Mouse (Mus musculus): ENCODE results near the gene Rybp. TPM values are rescaled to one million over a fixed set of nuclear protein-coding genes. Genes with fewer than 3 reads are reported as not detected.

Gene Rybp
- polyA plus RNA-seq, 1 experiment from 2014 or later, result 13.1 TPM

DNA sequence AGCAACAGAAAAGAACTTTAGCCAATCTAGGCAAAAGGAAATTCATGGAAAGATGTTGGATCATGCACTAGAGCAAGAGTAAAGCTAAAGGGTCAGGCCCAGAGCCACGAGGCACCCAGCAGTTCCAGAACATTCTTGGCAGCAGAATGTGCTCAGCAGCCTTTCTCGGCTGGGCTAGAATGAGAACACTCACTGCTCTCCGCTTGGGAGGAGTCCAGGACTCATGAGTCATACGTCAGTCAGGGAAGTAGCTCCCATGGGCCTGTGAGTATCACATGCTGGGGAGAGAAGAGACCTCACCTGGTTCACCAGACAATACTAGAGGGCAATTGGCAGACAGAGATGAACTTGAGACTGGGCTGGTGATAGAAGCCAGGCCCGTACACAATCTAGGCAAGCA is 39.8 kb upstream of the Rybp start:
- H3K9ac ChIP-seq (replicated peaks; ENCODE audit: low read depth, low read length), result no peak overlapping the region
- 0 out of 2 replicates have a peak, but pooled peaks cover 2% of the 10 kb centered on the region for H3K27me3 ChIP-seq (ENCODE audit: control insufficient read depth, insufficient read depth, low read length)
- ATAC-seq (ENCODE audit: low read depth), result no peak
- 64% methylated on average over 5 of the region's 5 CpGs for WGBS
- H3K4me2 ChIP-seq (ENCODE audit: low read depth, low read length), result no peak overlapping the region
- H3K4me1 ChIP-seq (ENCODE audit: control insufficient read depth, insufficient read depth, low read length), result no peaks in the 10 kb centered on the region
- H3K4me3 ChIP-seq (ENCODE audit: low read depth, low read length), result no peak overlapping the region
- no peaks in the 10 kb centered on the region for H3K36me3 ChIP-seq (ENCODE audit: control insufficient read depth, insufficient read depth, low read length)
- no peaks in the 10 kb centered on the region for H3K9me3 ChIP-seq (ENCODE audit: control insufficient read depth, low read length)
- no peak overlapping the region for H3K27ac ChIP-seq (ENCODE audit: low read depth, low read length)

DNA sequence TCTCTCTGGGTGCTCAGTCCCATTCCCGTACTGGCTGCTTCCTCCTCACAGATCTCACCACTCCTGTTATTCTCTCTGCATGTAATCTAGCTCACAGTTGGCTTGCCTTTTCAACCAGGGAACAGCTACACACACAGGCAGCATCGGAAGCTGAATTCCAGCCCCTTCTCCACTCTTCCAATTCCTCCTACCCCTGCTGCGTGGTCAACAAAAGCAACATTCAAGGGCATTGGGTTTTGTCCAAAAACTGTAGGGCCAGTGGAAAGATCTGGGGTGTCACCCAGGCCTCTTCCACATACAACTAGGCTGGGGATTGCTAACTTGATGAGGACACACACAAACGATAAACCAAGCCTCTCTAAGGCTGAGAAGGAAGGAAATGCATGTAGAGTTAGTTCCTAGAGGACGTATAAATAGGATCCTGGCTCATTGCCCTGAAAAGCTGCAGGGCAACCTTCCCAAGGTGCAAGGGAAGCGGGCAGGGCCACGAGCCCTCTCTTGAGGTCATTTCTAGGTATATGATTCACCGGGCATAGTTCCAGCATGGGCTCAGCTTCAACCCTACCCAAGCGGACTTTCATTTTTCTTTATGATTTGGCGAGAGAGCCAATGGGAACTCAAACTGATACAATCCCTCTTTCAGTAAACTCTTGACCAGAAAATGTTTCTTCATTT is 36.6 kb upstream of the Rybp start:
- Histone ChIP-seq H3K4me3 (ENCODE audit: low read depth, low read length) (no peak overlapping the region), H3K4me2 (ENCODE audit: low read depth, low read length) (no peak overlapping the region), H3K4me1 (ENCODE audit: control insufficient read depth, insufficient read depth, low read length) (no peaks in the 10 kb centered on the region), H3K9me3 (ENCODE audit: control insufficient read depth, low read length) (no peaks in the 10 kb centered on the region), H3K9ac (replicated peaks; ENCODE audit: low read depth, low read length) (no peak overlapping the region), H3K27me3 (ENCODE audit: control insufficient read depth, insufficient read depth, low read length) (no peaks in the 10 kb centered on the region), H3K36me3 (ENCODE audit: control insufficient read depth, insufficient read depth, low read length) (no peaks in the 10 kb centered on the region), H3K27ac (ENCODE audit: low read depth, low read length) (no peak overlapping the region)
- no peak for ATAC-seq (ENCODE audit: low read depth)
- WGBS, result 75% methylated on average over 10 of the region's 10 CpGs

DNA sequence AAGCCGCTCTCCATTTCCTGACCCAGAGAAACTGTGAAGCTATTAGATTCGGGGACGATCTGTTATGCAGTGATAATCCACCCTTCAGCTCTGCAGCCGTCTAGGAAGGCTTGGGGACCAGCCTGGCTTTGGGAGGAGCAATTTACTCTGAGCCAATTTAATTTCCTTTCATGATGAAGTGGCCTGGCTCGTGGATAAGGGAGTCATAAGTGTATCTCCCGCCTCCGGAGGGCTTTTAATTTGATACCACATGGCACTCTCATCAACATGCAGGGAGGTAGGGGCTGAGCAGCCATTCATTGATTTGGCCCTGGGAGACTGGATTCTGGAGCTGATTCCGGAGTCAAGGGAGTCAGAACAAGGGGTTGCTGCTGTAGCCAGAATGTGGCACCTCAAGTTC is 35.3 kb upstream of the Rybp start:
- 31% methylated on average over 8 of the region's 8 CpGs for WGBS
- Histone ChIP-seq H3K4me2 (ENCODE audit: low read depth, low read length) (no peak overlapping the region), H3K9me3 (ENCODE audit: control insufficient read depth, low read length) (no peaks in the 10 kb centered on the region), H3K4me1 (ENCODE audit: control insufficient read depth, insufficient read depth, low read length) (no peaks in the 10 kb centered on the region), H3K9ac (replicated peaks; ENCODE audit: low read depth, low read length) (no peak overlapping the region), H3K36me3 (ENCODE audit: control insufficient read depth, insufficient read depth, low read length) (no peaks in the 10 kb centered on the region), H3K27me3 (ENCODE audit: control insufficient read depth, insufficient read depth, low read length) (no peaks in the 10 kb centered on the region), H3K27ac (ENCODE audit: low read depth, low read length) (no peak overlapping the region), H3K4me3 (ENCODE audit: low read depth, low read length) (no peak overlapping the region)
- no peak for ATAC-seq (ENCODE audit: low read depth)

DNA sequence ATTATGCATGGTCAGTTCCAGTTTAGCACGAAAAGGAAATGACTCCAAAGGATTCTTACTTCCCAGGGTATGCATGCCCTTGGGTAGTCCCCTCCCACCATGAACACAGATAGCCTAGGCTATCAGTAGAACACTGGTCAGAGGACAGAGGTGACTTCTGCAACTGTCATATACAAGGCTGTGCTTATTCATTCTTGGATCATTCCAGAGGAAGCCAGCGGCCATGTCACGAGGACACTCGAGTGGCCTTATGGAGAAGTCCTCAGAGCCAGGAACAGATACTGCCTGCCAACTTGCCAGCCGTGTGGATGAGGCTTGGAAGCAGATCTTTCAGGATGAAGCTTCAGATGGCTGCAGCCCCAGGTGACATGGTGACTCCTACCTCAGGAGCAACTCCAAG is 34.9 kb upstream of the Rybp start:
- Histone ChIP-seq H3K27ac (ENCODE audit: low read depth, low read length) (no peak overlapping the region), H3K36me3 (ENCODE audit: control insufficient read depth, insufficient read depth, low read length) (no peaks in the 10 kb centered on the region), H3K4me3 (ENCODE audit: low read depth, low read length) (no peak overlapping the region), H3K27me3 (ENCODE audit: control insufficient read depth, insufficient read depth, low read length) (no peaks in the 10 kb centered on the region), H3K4me1 (ENCODE audit: control insufficient read depth, insufficient read depth, low read length) (no peaks in the 10 kb centered on the region), H3K9me3 (ENCODE audit: control insufficient read depth, low read length) (no peaks in the 10 kb centered on the region), H3K4me2 (ENCODE audit: low read depth, low read length) (no peak overlapping the region), H3K9ac (replicated peaks; ENCODE audit: low read depth, low read length) (no peak overlapping the region)
- 87% methylated on average over 5 of the region's 5 CpGs for WGBS
- no peak for ATAC-seq (ENCODE audit: low read depth)

DNA sequence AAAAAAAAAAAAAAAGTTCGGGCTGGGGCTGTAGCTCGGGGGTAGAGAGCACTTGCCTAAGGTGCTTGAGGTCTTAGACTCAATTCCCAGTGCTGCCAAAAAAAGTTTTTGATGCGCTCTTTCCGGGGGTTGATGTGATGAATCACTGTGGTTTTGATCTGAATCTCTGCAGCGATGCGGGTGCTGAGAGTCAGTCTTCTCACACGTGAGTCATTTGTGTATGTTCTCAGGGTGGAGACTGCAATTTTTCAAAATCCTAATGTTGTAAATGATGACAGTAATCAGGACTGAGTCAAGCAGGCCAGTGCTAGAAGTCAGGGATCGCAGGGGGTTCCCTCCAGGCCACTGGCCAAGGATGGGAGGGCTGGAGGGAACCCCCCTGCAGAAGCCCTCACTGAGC is 26.9 kb upstream of the Rybp start:
- H3K27ac ChIP-seq (ENCODE audit: low read depth, low read length), result no peak overlapping the region
- H3K9ac ChIP-seq (replicated peaks; ENCODE audit: low read depth, low read length), result no peak overlapping the region
- no peaks in the 10 kb centered on the region for H3K4me1 ChIP-seq (ENCODE audit: control insufficient read depth, insufficient read depth, low read length)
- no peaks in the 10 kb centered on the region for H3K36me3 ChIP-seq (ENCODE audit: control insufficient read depth, insufficient read depth, low read length)
- no peaks in the 10 kb centered on the region for H3K27me3 ChIP-seq (ENCODE audit: control insufficient read depth, insufficient read depth, low read length)
- H3K4me2 ChIP-seq (ENCODE audit: low read depth, low read length), result no peak overlapping the region
- WGBS, result 54% methylated on average over 8 of the region's 8 CpGs
- no peak overlapping the region for H3K4me3 ChIP-seq (ENCODE audit: low read depth, low read length)
- no peak for ATAC-seq (ENCODE audit: low read depth)
- no peaks in the 10 kb centered on the region for H3K9me3 ChIP-seq (ENCODE audit: control insufficient read depth, low read length)

DNA sequence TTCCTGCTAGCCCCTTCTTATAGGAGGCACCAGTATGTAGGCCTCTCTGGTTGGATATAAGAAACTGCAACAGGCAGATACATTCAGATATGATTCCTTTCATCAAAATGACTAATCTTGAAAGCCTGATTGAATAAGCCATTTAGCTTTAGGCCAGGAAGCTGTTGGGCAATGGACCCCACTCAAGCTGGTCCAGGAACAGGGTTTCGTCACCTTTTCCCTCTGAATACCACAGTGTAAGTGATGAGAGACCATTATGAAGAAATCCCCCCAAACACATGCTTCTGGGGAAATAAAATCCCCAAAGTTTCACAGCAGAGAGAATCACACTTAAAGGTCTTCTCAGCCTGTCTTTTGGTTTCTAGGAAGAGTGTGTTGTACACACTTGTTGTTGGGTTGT is 23.9 kb upstream of the Rybp start:
- H3K4me3 ChIP-seq (ENCODE audit: low read depth, low read length), result no peak overlapping the region
- no peak overlapping the region for H3K27ac ChIP-seq (ENCODE audit: low read depth, low read length)
- H3K27me3 ChIP-seq (ENCODE audit: control insufficient read depth, insufficient read depth, low read length), result no peaks in the 10 kb centered on the region
- H3K9me3 ChIP-seq (ENCODE audit: control insufficient read depth, low read length), result no peaks in the 10 kb centered on the region
- no peaks in the 10 kb centered on the region for H3K4me1 ChIP-seq (ENCODE audit: control insufficient read depth, insufficient read depth, low read length)
- WGBS, result 100% methylated on average over 1 of the region's 1 CpGs
- no peak overlapping the region for H3K4me2 ChIP-seq (ENCODE audit: low read depth, low read length)
- no peak for ATAC-seq (ENCODE audit: low read depth)
- no peaks in the 10 kb centered on the region for H3K36me3 ChIP-seq (ENCODE audit: control insufficient read depth, insufficient read depth, low read length)
- H3K9ac ChIP-seq (replicated peaks; ENCODE audit: low read depth, low read length), result no peak overlapping the region

DNA sequence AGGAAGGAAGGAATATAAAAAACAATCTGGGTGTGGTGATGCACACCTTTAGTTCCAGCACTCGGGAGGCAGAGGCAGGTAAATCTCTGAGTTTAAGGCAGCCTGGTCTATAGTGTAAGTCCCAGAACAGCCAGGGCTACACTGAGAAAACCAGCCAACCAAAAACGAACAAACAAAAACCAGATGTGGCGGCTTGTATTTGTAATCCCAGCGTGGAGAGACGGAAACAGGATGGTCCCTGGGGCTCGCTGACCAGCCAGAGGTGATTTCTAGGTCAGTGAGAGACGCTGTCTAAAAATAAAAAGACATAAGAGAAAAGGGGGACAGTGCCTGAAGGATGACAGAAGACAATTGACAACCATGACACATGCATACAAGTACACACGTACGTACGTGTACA is 17.5 kb upstream of the Rybp start:
- H3K4me1 ChIP-seq (ENCODE audit: control insufficient read depth, insufficient read depth, low read length), result no peaks in the 10 kb centered on the region
- no peaks in the 10 kb centered on the region for H3K9me3 ChIP-seq (ENCODE audit: control insufficient read depth, low read length)
- no peaks in the 10 kb centered on the region for H3K36me3 ChIP-seq (ENCODE audit: control insufficient read depth, insufficient read depth, low read length)
- ATAC-seq (ENCODE audit: low read depth), result no peak
- H3K4me2 ChIP-seq (ENCODE audit: low read depth, low read length), result no peak overlapping the region
- H3K9ac ChIP-seq (replicated peaks; ENCODE audit: low read depth, low read length), result no peak overlapping the region
- WGBS, result 78% methylated on average over 10 of the region's 10 CpGs
- H3K27ac ChIP-seq (ENCODE audit: low read depth, low read length), result no peak overlapping the region
- H3K4me3 ChIP-seq (ENCODE audit: low read depth, low read length), result no peak overlapping the region
- H3K27me3 ChIP-seq (ENCODE audit: control insufficient read depth, insufficient read depth, low read length), result no peaks in the 10 kb centered on the region

DNA sequence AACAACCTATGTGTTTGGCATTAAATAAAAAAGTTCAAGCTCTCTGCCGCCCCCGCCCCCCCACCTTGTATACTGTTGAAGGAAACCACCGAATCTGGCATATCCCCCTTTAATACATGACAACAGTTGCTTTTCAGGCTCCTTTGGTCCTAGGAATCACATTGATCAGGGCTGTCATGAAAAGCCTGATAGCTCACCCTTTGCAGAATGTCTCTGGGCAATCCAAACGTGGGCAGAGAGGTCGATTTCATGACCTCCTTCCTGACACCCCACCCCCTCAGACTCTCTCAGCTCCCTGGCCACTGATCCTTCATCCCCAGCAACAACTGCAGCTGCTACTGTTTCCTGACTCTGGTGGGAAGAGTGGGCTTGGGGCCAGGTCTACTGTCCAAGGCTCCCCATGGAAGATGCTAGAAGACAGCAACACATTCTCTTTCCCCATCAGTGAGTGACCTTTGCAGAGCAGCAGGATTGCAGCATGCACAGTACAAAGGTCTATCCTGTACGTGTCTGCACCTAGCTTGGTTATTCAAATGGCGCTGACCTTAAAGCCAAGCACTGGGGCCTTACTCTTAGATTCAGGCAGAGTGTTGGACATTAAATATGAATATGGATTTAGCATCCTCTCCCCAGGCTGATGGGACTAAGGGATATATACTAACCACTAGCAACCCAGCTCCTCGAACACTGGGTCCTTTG is 14.3 kb upstream of the Rybp start:
- Histone ChIP-seq H3K9me3 (ENCODE audit: control insufficient read depth, low read length) (no peaks in the 10 kb centered on the region), H3K36me3 (ENCODE audit: control insufficient read depth, insufficient read depth, low read length) (no peaks in the 10 kb centered on the region), H3K9ac (replicated peaks; ENCODE audit: low read depth, low read length) (no peak overlapping the region), H3K4me3 (ENCODE audit: low read depth, low read length) (no peak overlapping the region), H3K27ac (ENCODE audit: low read depth, low read length) (no peak overlapping the region), H3K4me2 (ENCODE audit: low read depth, low read length) (no peak overlapping the region), H3K27me3 (ENCODE audit: control insufficient read depth, insufficient read depth, low read length) (no peaks in the 10 kb centered on the region), H3K4me1 (ENCODE audit: control insufficient read depth, insufficient read depth, low read length) (no peaks in the 10 kb centered on the region)
- ATAC-seq (ENCODE audit: low read depth), result no peak
- 67% methylated on average over 8 of the region's 8 CpGs for WGBS

DNA sequence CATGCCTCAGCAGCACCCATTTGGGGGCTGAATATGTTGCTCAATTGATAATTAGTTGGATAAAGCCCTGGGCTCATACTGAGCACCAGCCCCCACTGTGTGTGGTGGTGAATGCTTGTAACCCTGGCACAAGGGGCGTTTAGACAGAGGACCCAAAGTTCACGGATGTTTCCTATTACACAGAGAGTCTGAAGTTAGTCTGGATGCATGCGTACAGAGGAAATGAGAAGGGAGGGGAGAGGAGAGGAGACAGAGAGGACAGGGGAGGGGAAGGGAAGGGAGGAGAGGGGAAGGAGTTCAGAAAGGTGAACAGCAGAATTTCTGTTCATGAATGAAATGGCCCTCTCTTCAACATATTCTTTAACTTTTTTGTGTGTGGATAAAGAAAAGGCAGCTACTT is 13.5 kb upstream of the Rybp start:
- Histone ChIP-seq H3K36me3 (ENCODE audit: control insufficient read depth, insufficient read depth, low read length) (no peaks in the 10 kb centered on the region), H3K27me3 (ENCODE audit: control insufficient read depth, insufficient read depth, low read length) (no peaks in the 10 kb centered on the region), H3K4me1 (ENCODE audit: control insufficient read depth, insufficient read depth, low read length) (no peaks in the 10 kb centered on the region), H3K9me3 (ENCODE audit: control insufficient read depth, low read length) (no peaks in the 10 kb centered on the region), H3K27ac (ENCODE audit: low read depth, low read length) (no peak overlapping the region), H3K4me3 (ENCODE audit: low read depth, low read length) (no peak overlapping the region), H3K4me2 (ENCODE audit: low read depth, low read length) (no peak overlapping the region), H3K9ac (replicated peaks; ENCODE audit: low read depth, low read length) (no peak overlapping the region)
- no peak for ATAC-seq (ENCODE audit: low read depth)
- WGBS, result 33% methylated on average over 3 of the region's 3 CpGs
